Mouse (Mus musculus) WW6 (cell line): ENCODE results near the gene Pithd1.
"Not testable (repeated sequence)": the region's sequence is repeated elsewhere in the genome, so short reads cannot be mapped to it uniquely, and the experiment has no call there.

Experiments used
- DNase-seq: peaks from one replicate; pipeline ENCODE4 v3.0.0-alpha.2; 2013; ENCODE audit warnings: low read depth, low spot score

The Pithd1 gene

DNA sequence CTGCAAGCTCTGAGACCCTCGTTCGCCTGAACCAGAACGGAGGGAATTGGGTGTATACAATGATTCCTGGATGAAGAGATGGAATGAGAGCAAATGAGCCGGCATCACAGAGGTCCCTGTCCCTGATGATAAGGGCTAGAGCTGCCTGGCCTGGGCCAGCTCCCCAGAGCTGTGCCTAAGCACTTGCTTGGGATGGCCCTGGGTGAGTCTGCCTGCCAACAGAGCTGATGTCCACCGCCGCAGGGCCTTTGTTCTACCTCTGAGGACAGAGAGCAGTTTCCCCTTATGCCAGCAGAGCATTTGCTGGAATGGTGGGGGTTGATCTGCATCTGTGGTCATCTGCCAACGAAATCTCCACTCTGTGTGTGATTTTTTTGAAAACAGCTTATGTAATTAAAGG is 24.9 kb downstream of the Pithd1 start:
- DNase-seq, result no peak

GRCm38 (mm10) chr4:135961709-135962108 is 25.4 kb downstream of the Pithd1 start:
- DNase-seq, result no peak

DNA sequence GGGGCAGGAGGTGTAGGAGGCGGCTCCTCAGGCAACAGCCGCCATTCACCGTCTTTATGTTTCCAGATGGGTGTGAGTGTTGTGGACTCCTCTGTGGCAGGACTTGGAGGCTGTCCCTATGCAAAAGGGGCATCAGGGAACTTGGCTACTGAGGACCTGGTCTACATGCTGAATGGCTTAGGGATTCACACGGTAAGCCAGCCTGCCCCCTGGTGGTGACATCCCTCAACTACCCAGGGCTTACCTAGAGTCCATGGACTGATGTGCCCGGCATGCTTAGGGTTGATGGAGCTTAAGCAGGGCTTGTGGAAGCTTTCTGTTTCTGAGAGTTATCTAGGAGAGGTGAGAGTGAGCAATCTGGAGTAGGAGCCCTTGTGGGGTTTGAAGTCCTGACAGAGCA is 26.3 kb downstream of the Pithd1 start:
- DNase-seq, result no peak

DNA sequence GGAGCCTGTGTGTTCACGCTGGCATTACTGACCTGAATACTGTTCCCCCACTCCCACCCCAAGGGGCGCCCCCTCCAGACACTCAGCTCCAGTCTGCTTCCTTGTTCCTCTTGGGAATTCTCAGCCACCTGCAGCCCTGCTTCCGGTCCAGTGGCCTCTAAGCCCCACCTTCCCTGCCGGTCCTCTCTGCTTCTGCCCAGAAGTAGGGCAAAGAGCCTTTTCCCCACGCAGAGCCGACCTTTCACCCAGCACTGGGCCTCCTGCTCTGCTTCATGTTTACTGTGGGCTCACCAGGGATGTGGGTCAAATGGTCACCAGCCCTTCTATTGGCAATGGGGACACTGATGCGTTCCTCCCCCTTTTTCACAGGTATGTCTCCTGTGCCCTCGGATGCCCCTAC is 28.7 kb downstream of the Pithd1 start:
- no peak for DNase-seq

- DNase-seq, result no peak
Observed at GRCm38 (mm10) chr4:135955886-135956285, 31.2 kb downstream of the Pithd1 start.

DNA sequence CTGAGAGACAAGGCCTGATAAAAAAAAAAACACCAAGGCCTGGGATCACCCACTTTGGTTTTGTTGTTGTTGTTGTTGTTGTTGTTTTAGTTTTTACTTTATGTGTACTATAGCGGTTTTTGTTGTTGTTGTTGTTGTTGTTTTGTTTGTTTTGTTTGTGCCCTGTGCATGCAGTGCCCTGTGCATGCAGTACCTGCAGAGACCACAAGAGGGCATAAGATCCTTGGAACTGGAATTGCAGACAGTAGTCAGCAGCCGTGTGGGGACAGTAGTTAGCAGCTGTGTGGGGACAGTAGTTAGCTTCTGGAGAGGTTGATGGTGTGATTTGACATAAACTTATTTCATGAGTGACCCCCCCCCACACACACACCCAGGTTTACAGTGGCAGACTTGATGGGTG is 32.8 kb downstream of the Pithd1 start:
- no peak for DNase-seq

- DNase-seq, result no peak
Observed at GRCm38 (mm10) chr4:135953179-135953578, 33.9 kb downstream of the Pithd1 start.

DNA sequence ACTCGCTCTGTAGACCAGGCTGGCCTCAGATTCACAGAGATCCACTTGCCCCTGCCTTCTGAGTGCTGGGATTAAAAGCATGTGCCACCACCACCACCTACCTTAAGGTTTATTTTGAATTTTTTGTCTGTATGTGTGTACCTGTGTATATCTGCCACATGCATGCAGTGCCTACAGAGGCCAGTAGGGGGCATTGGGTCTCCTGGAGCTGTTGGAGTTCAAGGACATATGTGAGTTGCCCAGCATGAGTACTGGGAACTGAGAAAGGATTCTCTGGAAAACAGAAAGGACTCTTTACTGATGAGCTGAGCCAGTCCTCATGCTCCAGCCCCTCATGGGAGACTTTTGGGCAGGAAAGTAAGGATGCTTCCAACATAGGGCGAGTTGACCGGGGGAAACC is 35.6 kb downstream of the Pithd1 start:
- no peak for DNase-seq

GRCm38 (mm10) chr4:135950365-135950764 is 36.7 kb downstream of the Pithd1 start:
- DNase-seq, result no peak

DNA sequence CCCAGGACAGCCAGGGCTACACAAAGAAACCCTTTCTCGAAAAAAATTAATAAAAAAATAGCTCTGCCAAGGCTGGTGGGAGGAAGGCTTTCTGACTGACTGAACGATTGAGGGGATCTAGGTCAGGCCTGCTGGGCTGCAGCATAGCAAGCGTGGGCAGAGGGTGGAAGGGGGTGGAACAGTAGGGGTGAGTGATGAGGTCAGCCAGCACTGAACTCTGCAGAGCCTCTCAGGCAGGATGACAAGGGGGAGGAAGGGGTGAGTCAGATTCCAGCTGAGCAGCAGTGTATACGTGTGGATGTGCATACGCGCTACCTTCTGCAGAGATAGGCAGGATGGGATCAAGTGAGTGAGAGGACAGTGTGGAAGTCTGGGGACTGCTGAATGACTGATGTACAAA is 37.2 kb downstream of the Pithd1 start:
- no peak for DNase-seq

DNA sequence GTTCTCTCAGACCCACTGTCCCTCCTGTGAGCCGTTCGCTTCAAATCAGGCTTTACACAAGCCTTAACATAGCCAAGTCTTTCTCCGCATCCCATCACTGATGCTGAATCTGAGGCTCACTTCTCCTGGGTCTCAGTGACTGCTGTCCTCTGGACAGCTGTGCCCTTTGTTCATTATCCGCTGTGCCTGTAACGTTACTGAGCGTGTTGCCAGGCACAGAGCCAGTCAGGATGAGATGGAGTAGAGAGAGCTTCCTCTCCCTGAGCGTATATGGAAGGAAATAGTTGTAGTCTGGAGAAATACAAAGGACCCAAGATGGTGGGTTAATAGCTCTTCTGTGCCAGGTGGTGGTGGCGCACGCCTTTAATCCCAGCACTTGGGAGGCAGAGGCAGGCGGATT is 37.6 kb downstream of the Pithd1 start:
- no peak for DNase-seq

DNA sequence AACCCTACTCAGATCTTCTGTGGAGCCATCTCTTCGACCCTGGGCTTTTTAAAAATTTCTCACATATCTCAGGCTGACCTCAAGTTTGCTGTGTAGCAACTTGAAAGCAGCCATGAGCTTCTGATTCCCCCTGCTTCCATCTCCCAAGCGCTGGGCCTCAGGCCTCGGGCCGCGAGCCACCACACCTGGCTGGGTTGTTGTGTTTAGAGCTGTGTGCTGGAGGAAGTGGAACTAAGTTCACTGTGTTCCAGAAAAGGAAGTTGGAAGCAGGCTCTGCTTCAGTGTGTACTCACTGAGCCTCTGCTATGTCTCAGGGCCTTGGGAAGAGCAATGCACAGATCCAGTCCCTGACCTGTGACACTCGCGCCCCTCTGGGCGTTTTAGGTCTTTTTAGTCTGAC is 38.9 kb downstream of the Pithd1 start:
- no peak for DNase-seq

- DNase-seq, result no peak
Observed at GRCm38 (mm10) chr4:135946659-135947301, 40.3 kb downstream of the Pithd1 start.

GRCm38 (mm10) chr4:135946278-135946658 is 40.8 kb downstream of the Pithd1 start, which contains the start of gene Hmgcl:
Gene Hmgcl (plus strand): TSS chr4:135946448.
- DNase-seq, result peak; percentile 79

DNA sequence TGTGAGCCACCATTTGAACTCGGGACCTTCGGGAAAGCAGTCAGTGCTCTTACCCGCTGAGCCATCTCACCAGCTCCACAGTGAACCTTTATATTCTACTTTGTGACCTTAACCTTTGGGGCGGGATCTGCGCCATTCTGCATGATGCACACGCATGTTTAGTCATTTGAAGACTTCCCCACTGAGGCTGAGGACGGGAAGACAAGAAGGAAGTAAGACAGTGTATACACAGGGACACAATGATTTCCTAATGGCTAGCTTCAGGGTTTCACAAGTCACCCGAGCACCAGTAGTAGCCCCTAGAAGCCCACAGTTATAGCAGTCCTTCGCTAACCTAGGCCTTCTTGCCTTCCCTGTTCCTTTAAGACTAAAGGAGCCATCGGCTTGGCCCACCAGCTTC is 41.4 kb downstream of the Pithd1 start:
- DNase-seq, result no peak

- DNase-seq, result no peak
Observed at GRCm38 (mm10) chr4:135943389-135943788, 43.7 kb downstream of the Pithd1 start.

- no peak for DNase-seq
Observed at GRCm38 (mm10) chr4:135942193-135942592, 44.9 kb downstream of the Pithd1 start.

- not testable (repeated sequence) for DNase-seq
Observed at GRCm38 (mm10) chr4:135941026-135941425, 46.0 kb downstream of the Pithd1 start.

GRCm38 (mm10) chr4:135938858-135939257 is 48.2 kb downstream of the Pithd1 start:
- no peak for DNase-seq

DNA sequence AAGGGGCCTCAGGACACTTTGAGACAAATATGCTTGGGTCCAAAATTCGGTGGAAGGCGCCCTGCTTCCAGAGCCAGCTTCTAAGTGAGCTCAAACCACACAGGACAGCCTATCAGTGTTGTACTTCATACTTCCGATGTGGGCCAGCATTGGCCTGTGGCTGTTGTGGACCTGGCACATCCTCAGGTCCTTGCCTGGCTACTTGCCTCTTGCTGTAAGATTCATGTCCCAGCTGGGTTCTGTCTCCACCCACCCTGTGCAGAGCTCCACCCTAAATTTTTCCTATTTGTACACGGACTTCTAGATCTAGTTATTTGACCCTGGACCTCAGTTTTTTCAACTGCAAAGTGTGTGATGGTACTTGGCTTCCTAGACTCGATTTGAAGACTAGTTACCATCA is 51.6 kb downstream of the Pithd1 start:
- no peak for DNase-seq

DNA sequence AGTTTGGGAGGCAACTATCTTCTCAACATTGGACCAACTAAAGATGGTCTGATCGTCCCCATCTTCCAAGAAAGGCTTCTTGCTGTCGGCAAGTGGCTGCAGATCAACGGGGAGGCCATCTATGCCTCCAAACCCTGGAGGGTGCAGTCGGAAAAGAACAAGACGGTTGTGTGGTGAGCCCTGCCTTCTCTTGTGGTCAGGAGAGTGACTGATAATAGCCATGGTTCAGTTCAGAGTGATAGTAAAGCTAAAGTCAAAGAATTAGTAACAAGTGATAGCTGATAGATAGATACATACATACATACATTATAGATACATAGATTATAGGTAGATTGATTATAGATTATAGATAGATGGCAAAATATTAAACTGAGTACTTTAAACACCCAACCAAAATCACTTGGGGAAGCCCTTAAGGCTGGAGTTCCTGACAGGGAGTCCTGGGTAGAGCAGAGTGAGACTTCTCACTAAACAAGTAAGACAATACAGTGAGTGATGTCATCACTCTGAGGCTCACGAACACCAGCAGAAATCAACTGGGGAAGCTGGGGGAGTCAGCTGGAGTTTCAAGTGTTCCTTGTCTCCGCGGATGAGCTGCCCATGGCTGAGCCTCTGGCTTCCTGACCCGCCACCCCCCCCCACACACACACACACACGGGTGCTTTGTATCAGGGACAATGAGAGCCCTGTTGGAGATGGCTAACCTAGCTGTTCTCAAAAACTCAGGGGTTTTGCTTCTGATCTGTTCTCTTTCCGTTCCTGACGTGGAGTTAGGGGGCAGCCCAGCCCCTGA is 52.2 kb downstream of the Pithd1 start:
- no peak for DNase-seq

DNA sequence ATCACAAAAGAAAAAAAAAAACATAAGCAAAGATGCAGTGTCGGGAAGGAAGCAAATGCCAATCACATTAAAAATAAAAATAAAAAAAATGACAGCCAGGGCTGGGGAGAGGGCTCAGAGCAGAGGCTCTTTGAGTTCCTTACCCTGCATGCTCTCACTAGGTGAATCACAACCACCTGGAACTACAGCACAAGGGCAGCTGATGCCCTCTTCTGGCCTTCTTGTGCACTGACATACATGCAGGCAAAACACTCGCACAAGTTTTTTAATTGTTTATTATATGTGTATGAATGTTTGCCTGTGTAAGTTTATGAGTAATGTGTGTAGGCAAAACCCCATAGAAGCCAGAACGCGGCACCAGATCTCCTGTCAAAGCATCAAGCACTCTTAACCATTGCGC is 55.2 kb downstream of the Pithd1 start:
- DNase-seq, result no peak

DNA sequence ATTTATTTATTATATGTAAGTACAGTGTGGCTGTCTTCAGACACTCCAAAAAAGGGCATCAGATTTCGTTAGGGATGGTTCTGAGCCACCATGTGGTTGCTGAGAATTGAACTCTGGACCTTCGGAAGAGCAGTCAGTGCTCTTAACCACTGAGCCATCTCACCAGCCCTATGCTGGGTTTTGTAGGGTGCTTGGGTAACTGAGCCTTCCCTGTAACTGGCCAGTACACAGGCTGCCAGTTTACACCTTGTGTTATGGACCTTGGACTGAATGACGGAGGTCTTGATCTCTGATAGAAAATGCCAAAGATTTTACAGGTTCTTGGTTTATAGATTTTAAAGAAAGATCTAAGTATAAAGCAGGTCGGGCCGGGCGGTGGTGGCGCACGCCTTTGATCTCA is 56.8 kb downstream of the Pithd1 start:
- no peak for DNase-seq
